Mouse (Mus musculus): ENCODE results near the gene Cdc42bpg. TPM values are rescaled to one million over a fixed set of nuclear protein-coding genes. Genes with fewer than 3 reads are reported as not detected.
"Not testable (repeated sequence)": the region's sequence is repeated elsewhere in the genome, so short reads cannot be mapped to it uniquely, and the experiment has no call there.

The Cdc42bpg gene
- total RNA-seq, 2 experiments from 2014 or later: 8.2 to 10.0 TPM

DNA sequence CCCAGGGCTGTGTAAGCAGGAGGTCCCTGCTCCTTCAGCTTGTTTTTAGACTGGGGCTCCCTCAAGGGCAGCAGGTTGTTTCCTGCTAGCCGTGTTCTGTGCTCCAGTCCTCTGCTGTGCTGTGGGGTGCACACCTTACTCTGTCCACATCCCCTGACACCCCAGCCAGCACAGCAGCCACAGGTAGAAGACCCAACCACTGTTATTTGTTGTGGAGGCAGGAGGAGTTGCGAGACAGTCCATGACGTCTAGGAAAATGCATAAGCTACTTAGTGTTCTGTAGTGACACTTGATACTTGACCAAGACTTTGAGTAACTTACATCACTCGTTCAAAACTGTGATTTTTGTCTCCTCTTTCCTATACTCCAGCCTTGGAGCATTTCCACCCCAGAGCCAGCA, 7.3 kb upstream of the Cdc42bpg start:
- no peak for DNase-seq

DNA sequence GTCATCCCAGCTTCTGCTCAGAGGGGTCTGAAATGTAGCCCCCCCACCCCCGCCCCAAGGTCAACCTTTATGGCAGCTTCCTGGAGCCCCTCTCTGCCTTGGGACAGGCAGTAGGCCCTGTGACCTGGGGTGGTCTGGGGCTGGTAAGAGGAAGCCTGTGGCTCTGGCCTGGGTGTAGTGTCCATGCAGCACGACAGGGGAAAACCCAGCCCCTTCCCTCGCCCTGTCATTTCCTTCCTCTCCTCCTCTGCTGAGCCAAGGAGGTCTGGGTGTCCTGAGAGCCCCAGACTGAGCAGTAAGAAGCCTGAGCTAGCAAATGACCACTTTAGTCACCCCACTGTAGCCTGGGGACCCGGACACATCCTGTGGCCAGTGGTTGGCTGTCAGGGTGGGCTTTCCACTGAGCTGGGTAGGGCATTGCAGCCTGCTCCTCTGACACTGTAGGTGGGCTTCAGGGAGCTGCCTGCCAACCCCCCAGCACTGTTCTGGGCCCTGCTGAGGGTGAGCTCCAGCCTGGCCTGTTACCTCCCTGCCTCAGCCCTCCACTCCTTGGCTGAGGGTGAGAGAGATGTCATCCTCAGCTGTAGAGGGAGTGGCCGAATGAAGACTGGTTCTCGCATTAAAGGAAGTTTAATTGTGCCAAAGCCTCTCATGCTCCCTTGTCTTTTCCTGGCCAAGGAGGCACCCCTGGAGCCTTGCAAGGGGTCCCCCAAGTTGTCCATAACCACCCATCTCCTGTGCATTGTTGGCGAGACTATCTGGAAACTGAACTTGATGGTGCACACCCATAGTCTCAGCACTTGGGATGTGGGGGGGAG, 6.6 kb upstream of the Cdc42bpg start:
- DNase-seq: no peak

DNA sequence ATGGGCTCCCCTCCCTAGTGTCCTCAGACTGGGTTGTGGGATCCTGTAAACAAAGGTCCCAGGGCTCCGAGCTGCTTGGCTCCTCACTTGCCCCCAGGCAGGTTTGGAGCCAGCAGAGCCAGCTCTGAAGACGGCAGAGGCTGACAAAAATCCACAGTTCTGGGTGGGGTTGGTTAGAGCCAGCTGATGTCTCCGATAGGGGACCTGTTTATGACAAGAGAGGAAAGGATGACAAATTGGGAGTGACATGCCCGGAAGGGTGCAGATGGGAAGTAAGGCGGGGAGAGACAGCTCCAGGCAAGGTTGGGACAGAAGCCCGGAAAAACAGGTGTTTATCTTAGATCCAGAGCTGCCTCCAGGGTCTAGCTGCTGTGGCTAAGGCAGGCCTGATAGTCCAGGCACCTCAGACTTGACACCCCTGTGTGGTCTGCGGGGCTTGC, 5.8 kb upstream of the Cdc42bpg start:
- peak; percentile 53 for DNase-seq

DNA sequence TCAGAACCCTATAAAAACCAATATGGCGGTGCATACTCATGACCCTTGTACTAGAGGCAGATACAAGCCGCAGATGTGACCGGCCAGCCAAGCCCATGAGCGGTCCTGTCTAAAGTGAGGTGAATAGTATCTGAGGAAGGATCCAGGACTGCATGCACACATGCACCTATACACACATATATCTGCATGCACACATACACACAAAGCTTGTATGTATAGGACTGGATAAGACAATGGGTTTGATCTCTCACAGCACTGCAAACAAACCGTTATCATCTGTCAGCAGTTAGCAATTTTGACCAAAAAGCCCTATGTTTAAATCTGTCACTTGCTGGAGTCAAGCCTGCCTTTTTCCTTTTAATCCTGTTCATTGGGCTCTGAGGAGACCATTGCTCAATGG, 4.1 kb upstream of the Cdc42bpg start:
- no peak for DNase-seq

DNA sequence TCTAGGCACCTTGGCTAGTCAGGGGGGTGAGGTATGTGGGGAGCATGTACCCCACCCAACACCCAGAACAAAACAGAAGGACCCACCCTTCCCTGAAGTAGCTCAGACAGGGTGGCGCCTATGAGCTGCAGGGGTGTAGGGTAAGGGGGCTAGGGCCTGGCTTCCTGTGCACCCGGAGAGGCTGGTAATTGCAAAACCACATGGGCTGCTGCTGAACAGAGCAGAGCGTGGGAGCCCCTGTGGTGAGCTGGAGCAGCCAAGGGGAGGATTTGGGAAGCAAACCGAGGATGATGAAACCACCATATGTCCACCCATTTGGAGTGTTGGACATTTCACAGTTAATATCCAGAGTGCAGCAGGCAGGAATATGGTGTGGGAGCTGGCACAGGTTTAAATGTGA, 3.7 kb upstream of the Cdc42bpg start:
- DNase-seq: peak; percentile 71

DNA sequence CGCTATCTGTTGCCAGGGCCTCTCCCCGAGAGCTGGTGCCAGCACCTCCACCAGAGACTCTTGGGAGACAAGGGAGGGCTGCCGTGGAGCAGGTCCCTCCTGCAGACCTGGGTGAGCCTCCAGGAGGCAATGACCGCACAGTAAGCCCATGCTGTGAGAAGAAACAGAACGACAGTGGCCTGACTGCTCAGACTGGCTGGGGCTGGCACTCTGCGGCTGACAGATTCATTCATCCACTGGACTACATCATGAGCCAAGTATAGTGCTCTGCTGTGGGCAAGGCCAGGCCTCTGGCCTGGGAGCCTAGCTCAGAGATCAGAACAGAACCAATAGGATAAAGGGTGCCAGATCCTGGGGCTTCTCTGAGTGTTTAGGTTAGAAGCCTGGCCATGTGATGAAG, 2.4 kb upstream of the Cdc42bpg start:
- DNase-seq: no peak

DNA sequence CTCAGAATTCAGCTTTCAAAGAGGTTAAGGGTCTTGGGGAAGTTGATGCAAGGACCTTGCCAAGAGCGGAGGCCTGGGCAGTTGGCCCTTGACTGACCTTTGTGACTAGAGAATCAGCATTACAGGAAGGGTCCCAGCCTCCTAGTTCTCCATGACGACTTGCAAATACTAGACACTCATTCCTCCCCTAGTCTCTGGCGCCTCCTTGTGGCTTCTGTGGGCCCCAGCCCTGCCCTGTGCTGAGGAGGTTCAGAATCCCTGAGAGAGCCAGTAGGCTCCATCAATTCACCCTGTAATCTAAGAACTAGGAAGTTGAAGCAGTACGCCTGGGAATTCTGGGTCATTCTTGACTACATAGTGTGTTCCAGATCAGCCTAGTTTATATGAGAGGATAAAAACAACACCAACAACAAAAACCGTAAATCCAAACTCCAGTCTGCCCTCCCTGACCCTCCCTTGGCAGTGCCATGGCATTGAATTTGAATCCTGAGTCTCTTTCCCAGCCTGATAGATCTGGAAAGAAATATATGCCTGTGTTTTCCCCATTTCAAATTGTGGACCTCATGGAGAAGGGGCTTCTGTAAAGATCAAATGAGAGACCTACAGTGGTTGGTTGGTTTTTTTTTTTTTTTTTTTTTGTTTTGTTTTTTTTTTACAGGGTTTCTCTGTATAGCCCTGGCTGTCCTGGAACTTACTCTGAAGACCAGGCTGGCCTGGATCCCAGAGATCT, 1.3 kb upstream of the Cdc42bpg start:
- peak; percentile 97 for DNase-seq

DNA sequence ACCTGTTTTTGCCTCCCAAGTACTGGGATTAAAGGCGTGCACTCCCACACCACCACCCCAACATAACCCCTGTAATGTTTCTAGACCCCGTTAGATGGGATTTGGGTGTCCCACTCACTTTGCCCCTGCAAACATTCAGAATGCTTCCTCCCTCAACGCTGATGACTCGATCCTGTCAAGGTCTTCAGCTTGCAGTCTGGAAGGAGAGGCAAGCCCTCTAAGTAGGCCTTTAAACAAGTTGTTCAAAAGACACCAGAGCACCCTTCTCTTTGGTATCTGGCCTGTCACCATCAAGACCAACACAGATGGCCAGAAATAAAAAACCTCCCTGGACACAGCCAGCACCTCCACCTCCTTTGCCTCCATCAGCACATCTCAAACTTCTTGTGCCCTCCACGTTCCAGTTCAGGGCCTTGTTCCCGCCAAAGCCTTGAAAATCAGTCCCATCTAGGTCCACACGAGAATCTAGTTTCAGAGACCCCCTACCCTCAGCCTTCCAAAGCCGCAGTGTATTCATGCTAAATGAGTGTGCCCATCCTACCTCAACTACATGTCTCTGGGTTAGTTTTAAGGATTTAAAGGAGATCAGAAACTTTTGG, 640 bp upstream of the Cdc42bpg start:
- no peak for DNase-seq

DNA sequence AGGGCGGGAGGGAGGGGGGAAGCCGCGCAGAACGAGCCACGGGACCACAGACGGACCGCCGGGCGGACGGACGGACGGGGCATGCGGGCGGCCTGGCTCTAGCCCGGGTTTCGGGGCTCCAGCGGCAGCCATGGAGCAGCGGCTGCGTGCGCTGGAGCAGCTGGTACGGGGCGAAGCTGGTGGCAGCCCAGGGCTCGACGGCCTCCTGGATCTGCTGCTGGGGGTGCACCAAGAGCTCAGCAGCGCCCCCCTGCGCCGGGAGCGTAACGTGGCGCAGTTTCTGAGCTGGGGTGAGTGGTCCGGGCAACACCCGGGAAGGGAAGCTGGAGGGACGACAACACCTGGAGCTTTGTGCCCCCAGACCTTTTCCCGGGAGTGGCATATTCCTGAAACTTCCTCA, 330 bp downstream of the Cdc42bpg start:
- peak; percentile 90 for DNase-seq

DNA sequence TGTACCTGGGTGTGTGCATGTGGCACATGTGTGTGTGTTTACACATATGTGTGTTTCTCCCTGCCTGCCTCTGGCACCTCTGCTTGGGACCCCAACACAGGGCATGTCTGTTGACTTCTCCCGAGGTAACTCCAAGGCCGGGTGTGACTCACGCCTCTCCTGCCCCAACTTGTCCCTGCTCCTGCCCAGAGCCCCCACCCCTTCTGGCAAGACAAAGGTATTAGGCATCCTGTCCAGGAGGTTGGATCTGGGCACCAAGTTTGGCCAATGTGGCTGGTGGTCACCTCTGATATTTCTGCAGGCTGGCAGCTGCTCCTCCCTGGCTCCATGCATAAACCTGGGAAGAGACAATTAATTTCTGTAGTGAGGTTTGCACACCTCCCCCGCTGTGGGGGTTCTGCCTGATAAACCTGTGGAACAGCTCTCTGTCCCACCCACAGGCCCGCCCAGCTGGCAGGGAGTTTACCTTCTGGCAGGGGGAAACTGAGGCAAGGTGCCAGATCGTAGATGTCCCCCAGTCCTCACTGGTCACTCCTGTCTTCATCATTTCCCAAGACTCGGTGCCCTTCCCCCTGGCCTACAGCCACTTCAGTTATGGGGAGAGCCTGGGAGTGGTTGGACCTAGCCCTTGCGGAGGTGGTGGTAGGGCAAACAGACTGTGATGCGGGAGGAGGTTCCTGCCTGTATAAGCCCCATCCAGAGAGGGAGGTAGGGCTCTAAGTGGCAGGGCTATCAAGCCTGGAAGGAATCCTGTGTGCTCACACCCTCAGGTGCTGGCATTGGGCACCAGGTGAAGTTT, 1.7 kb downstream of the Cdc42bpg start:
- DNase-seq: no peak

DNA sequence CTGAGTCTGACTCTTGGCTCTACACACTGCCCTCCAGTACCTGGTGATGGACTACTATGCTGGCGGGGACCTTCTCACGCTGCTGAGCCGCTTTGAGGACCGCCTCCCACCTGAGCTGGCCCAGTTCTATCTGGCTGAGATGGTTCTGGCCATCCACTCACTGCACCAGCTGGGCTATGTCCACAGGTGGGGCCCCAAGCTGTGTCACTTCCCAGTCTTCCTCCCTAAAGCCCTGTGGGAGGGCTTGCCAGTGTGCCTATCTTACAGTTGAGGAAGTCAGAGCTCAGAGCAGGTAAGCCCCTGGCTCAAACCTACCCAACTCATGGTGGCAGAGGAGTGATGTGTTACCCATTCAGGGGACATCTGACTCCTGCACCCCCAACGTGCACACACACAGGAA, 3.9 kb downstream of the Cdc42bpg start:
- no peak for DNase-seq

DNA sequence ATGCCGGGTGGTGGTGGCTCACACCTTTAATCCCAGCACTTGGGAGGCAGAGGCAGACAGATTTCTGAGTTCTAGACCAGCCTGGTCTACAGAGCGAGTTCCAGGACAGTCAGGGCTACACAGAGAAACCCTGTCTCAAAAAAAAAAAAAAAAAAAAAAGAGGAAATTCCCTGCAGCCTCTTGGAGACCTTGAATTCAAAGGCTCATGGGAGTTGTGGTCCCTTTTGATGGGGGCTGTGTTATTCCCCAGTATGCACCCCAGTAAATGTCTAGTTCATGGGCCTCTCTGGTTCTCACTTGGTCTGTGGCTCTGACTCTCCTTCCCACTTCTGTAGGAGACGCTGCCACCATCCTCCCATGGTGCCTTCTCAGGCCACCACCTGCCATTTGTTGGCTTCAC, 5.5 kb downstream of the Cdc42bpg start:
- DNase-seq: not testable (repeated sequence)

DNA sequence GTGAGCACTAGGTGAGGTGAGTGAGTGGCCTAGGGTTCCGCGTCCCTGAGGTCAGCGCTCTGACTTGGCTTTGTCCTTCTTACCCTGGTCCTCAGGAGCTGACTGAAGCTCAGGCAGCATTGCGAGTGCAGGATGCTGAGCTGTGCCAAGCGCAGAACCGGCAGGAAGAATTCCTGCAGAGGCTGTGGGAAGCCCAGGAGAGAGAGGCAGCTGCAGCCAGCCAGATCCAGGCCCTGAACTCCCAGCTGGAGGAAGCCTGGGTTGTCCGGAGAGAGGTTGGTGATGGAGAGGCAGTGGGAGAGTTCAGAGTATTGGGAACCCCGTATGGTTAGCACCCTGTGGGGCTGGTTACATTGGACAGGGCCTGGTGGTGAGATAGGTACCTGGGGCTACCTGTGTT, 7.5 kb downstream of the Cdc42bpg start:
- no peak for DNase-seq

DNA sequence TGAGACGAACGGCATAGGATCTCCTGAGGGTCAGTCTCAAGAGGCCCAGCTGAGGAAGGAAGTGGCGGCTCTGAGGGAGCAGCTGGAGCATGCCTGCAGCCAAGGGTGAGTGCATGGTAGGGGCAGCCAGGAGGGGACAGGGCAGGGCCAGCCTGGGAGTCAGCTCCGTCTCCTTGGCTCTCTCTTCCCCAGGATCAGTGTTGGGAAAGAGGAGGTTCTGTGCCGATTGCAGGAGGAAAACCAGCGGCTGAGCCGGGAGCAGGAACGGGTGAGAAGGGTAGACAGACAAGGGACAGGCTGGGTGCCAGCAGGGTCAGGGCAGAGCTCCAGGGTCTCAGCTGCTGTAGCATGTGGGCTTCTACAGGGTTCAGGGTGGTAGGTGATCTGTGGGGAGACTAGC, 8.3 kb downstream of the Cdc42bpg start:
- DNase-seq: no peak

DNA sequence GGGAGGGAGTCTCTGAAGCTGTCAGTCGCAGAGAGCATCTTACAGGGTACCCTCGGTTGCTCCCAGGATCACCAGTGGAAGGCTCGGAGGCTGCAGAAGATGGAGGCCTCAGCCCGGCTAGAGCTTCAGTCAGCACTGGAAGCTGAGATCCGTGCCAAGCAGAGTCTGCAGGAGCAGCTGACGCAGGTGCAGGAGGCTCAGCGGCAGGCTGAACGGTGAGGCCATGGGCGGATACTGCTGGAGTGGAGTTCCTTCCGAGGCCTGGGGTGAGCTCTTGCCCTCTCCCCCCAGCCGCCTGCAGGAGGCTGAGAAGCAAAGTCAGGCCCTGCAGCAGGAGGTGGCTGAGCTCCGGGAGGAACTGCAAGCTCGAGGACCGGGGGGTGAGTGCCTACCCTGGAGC, 9.3 kb downstream of the Cdc42bpg start:
- DNase-seq: no peak

DNA sequence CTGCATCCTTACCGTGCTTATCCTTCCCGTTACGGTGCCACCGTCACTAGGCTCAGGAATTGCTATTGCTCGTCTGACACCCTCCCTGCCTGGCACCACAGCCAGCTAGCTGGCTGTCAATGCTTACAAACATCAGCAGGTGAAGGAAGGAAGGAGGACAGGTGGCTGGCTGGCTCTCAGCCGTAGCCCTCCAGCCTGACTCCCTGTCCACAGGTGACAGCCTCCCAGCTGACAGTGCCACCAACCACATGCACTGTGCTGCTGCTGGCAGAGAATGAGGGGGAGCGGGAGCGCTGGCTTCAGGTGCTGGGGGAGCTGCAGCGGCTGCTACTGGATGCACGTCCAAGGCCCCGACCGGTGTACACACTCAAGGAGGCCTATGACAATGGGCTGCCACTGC, 11.9 kb downstream of the Cdc42bpg start:
- no peak for DNase-seq

DNA sequence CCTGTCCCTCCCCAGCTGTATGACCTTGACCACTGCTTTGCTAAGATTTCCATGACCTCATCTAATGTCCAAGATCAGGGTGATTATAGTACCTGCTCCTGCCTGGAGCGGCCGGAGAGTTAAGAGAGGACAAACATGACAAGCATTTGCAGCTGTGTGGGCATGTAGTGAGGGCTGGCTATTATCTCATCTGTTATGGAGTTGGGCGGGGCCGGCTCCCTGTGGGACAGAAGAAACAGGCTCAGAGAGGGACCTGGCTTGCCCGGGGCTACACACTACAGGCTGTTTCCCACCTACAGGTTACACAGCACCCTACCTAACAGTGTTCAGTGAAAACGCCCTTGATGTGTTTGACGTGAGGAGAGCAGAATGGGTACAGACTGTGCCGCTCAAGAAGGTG, 15.1 kb downstream of the Cdc42bpg start:
- DNase-seq: no peak

DNA sequence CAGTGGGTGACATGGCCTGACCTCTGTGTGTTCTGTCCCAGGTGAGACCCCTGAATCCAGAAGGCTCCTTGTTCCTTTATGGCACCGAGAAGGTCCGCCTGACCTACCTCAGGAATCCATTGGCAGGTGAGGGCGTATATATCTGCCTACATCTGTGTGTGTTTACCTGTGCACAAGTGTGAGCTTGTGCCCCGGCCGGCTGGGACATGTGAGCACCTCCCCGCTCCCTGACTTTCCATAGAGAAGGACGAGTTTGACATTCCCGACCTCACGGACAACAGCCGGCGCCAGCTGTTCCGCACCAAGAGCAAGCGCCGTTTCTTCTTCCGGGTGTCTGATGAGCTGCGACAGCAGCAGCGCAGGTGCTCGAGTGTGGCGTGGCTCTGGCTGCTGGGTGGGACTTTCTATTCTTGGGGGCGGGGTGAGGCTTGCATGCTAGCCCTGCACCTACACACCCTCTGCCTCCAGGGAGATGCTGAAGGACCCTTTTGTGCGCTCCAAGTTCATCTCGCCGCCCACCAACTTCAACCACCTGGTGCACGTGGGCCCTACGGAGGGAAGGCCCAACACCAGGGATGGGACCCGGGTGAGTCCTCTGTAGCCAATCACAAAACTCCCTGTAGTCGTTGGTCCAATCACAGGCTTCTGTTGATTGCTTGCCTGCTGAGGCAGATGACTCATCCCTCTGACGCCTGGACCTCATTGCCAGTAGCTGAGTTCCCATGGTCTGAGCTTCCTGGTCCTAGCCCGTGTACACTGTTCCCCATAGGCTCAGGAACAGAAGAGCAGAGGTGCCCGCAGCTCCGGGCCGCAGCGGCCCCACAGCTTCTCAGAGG, 15.7 kb downstream of the Cdc42bpg start:
- DNase-seq: peak; percentile 38

DNA sequence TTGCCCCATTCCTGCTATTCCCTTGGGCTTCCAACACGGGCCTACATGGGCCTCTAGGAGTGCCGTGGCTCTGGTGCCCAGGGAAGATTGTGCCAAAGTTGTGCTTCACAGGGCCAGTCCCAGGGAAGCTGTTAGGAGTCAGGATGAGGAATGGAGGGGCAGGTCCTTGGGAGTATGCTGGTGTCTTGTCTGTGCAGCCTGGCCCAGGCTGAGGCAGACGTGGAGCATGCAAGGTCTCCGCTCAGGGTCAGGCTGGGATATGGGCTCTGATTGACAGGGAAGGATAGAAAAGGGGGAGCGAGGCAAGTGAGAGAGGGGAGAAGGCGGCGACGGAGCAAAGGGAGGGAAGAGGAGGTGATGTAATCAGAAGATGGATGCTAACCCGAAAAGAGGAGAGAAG, 18.5 kb downstream of the Cdc42bpg start:
- no peak for DNase-seq

DNA sequence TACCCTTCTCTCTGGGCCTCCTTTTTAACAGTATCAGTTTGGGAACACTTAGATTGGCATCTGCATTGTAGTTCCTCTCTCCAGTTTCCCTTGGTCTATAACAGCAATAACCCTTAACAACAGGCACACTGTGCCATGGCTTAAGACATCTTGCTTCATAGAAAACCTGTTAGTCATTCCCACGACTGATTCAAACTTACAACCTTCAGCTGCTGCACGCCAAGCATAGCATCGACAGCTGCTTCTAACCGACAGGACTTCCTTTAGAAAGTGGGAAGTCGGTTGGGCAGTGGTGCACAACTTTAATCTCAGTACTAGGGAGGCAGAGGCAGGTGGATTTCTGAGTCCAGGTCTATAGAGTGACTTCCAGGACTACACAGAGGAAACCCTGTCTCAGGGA, 24.9 kb downstream of the Cdc42bpg start:
- no peak for DNase-seq

DNA sequence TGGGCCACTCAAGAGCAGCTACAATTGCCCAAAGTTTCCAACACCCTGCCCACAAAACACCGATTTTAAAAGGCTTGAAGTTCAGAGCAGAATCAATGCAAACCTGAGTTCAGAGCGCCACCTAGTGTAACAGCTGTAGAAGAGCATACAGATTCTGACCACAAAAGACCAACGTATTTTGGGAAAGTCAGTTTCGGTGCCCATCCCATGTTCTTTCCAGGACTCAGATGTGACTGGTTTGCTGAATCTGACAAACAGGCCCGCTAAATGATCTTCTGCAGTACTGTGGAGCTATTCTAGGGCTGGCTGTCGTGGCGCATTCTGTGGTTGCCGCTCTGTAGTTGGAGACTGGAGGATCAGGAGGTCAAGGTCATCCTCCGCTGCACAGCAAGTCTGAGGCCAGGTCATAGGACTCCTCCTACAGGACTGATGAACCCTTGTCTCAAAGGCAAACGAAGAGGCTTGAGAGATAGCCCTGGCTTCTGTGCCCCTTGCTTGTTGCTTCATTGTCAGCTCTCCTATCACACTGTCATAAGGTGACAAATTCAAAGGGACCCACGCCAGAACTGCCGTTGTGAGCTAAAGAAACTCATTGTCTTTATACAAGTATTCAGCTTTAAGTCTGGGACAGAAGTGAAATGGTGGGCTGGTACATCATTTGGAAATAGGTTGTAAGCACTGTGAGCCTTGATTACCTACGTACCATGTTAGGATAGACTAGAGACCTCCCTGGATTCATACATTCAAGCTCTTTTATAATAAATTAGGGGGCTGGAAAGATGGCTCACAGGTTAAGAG, 25.7 kb downstream of the Cdc42bpg start:
- peak; percentile 77 for DNase-seq

Measured in heart, postnatal 4 days (tissue).